Mouse (Mus musculus) erythroblast, embryonic 14.5 days (primary cell): Measurements from ENCODE around the gene Alox5ap.

Experiments used
- GATA1 ChIP-seq: IDR thresholded peaks from 2 replicates; pipeline ENCODE4 v1.6.1; 2012; ENCODE audit warnings: low read length, inconsistent platforms, mixed read lengths
- TAL1 ChIP-seq: IDR thresholded peaks from 3 replicates; pipeline ENCODE4 v1.6.1; 2012; ENCODE audit warnings: low read length, inconsistent platforms, mixed read lengths

GRCm38 (mm10) chr5:149228700-149229618, 35.6 kb upstream of the Alox5ap start:
- no peak for TF ChIP-seq TAL1
- TF ChIP-seq GATA1 = no peak
